Mouse (Mus musculus) lung, adult 2 months (tissue): Measurements from ENCODE around the gene Ntn1.

Source experiments
- CTCF ChIP-seq: fragments of 200-500 bp; IDR thresholded peaks from 2 replicates; pipeline ENCODE4 v1.5.1; 2011; ENCODE audit warnings: mild to moderate bottlenecking, low read length, control low read depth; ENCODE audit not compliant: insufficient read depth
- POLR2A ChIP-seq: fragments of 200-500 bp; IDR thresholded peaks from 2 replicates; pipeline ENCODE4 v1.6.1; 2011; ENCODE audit warnings: low read depth, mild to moderate bottlenecking, control low read depth, low read length, borderline replicate concordance; ENCODE audit errors: extremely low read depth

DNA sequence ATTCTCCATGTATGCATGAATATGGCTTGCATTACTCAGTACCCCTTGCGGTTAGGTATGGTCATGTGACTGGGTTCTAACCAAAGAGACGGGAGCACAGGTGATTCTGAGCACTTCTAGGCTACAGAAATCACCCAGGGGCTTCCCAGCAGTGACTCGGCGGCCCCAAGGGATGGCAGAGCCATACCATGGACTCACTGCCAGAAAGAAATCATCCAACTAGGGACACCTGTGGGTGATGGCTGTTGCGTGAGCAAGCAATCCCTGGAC, 155.7 kb downstream of the Ntn1 start:
- TF ChIP-seq CTCF (no peak), POLR2A (no peak)
